Mouse (Mus musculus) megakaryocyte progenitor cell, adult 5-6 weeks (primary cell): Measurements from ENCODE around the gene D3Ertd254e. TPM values are rescaled to one million over a fixed set of nuclear protein-coding genes. Genes with fewer than 3 reads are reported as not detected.
"Not testable (repeated sequence)": the region's sequence is repeated elsewhere in the genome, so short reads cannot be mapped to it uniquely, and the experiment has no call there.

Source experiments
- ATAC-seq: replicated peaks from 2 replicates; pipeline ENCODE4 v1.8.0; 2016; ENCODE audit warnings: mild to moderate bottlenecking, moderate TSS enrichment, inconsistent platforms; ENCODE audit not compliant: poor library complexity
- total RNA-seq, 2 experiments: library from RNA; stranded (forward) in 1 of 2; stranded (reverse) in 1 of 2; fragments of 157-497, 149-512 nt in 1 of 2; fragments of 200-1000 nt in 1 of 2; gene quantifications; 2 replicates each; pipeline versions ENCODE4 v1.2.3 to v1.2.4; 2015 to 2017

D3Ertd254e gene
- total RNA-seq (2015) (5.8 and 6.2 TPM in 2 replicates), total RNA-seq (2017) (5.2 and 6.0 TPM in 2 replicates)

DNA sequence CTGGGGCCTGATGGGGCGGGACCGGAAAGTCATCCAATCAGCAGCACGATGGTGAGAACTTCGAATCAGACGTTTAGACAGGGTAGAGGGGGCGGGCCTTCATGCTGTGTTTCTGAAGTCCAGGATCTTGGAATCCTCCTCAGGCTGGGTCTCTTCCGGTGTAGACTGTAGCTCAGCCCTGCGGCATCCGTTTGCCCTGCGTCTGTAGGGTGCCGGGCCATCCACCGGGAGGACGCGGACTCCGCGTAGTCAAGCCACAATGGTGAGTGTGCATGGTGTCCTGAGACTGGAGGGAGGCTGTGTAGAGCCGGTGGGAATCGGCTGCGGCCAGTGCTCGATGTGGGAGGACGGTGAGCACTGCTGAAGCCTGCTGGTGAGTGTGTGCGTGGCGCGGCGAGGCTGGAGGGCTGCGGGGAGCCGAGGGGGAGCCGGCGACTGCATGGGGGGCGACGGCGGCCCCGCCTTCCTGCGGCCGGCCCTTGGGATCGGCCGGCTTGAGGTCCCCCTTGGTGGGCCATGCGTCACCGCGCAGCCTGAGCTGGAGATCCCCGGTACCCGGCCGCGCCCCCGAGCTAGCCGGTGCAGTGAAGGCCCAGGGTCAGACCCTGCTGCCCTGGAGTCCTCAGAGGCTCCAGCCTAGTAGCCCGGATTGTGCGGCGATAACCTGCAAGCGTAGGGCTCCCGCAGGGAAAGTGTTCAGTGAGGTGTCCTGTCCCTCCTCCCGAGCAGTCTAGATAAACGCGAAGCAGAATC lies at the start of gene D3Ertd254e:
Gene D3Ertd254e, plus strand, starts transcription at position 84 of the 753 bp plus-strand sequence.
- peak; percentile 98 for ATAC-seq

DNA sequence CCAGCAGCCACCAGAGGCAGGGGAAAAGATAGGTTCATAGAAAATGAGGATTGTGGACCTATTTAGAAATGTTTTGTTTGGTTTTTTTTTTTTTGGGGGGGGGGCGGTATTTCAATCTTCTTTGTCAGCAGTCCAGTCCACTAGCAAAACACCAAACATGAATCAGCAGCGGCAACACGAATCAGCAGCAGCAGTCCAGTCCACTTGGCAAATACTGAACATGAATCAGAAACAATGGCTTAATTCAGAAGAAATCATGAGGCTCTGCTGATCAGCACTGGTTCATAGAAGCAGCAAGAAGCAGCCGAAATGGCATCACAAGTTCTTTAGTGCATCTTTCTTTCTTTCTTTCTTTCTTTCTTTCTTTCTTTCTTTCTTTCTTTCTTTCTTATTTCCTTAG lies 34.7 kb upstream of the D3Ertd254e start:
- no peak for ATAC-seq

DNA sequence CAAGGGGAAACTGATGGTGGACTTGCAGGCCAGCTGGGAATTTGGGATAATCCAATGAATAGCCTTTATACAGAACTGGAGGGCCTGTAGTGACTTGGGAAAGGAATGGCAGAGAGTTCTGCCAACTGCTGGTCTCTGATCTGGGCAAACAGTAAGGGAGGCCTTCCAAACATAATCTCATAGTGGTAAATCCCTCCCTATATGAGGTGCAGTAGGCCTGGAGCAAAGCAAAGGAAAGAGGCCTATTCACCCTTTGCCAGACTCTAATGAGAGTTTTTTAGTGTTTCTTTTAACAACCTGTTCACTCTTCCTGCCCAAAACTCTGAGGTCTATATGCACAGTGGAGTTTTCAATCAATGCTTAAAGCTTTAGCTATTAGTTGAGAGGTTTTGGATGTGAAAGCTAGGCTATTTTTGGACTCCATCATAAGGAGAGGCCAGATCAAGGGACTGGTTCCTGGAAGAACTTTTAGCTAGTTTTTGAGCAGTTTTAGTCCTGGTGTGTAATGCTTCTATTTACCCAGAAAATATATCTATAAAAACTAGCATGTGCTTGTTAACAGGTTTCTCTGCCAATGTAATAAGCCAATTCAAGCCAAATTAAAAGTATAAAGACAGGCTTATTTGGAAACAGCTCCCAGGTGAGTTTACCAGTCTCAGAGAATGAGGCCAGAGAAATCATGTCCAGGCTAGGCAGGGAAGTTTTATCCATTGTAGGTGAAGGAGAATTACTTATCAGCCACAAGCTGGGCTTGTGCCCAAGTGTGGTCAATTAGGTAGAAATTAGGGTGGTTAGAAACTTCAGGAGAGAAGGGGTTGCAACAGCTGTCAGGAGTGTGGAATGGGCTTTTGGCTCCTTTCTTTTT lies 30.9 kb upstream of the D3Ertd254e start:
- ATAC-seq: no peak

DNA sequence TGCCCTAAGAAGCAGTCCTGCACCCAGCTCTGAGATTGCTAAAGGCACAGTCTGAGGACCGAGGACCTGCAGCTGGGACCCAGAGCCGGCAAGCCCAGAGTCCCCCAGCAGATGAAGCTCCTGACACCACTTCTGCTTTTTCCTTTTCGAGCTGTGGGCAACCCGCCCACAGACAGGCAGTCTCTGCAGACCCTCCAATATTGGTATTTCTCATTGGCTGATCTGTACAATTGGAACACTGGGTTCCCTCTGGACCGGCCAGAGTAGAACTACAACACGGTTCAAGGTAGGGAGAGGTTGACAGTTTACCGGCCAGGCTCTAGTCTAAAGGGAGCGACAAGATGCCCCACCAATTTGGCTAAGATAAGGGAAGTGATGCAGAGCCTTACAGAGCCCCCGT lies 24.6 kb upstream of the D3Ertd254e start:
- not testable (repeated sequence) for ATAC-seq

DNA sequence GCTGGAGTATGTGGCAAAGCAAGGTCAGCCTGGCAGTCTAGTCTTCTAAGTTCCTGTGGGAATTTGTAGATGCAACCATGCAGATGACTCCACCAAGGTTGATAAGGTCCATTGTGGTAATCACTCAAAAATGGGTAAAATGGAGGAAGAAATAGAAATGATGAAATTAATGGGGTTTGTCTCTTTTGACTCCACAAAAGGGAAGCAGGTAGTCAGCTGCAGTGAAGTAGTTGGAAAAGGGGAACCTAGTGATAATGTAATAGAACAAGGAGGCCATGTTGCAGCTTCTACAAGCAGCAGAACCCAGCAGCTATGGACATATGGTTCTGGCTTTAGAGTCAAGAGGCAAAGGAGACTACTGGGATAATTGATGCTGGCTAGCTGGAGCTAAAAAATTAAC lies 14.7 kb upstream of the D3Ertd254e start:
- ATAC-seq: peak; percentile 76

DNA sequence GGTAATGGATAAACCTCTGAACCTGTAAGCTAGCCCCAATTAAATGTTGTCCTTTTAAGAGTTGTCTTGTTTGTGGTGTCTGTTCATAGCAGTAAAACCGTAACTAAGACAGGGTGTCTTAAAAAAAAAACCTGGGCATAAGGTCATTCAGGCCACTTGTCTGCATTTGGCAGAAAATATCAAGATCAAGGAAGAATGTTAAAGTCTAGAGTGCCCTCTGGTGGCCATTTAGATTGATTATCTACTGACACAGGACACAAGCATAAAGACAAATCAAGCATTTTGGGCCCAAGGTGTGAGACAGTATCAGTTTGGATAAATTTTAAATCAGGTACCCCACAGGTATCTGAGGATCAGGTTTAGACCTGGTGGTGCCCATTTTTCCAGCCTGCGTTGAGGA lies 13.3 kb upstream of the D3Ertd254e start:
- peak; percentile 78 for ATAC-seq

DNA sequence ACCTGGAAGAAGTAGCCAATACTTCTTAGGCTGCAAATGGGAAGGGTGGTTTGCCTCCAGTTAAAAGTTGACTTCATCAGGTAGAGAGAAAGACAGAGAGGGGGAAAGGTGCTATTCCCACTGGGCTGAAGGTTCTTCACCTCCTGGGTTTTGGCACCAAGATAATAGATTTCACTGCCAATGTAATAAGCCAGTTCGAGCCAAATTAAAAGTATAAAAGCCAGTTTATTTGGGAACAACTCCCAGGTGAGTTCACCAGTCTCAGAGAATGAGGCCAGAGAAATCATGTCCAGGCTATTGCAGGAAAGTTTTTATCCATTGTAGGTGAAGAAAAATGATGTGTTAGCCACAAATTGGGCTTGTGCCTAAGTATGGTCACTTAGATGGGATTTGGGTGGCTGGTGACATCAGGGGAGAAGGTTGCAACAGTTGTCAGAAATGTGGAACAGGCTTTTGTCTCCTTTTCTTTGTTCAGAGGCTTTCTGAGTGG lies 12.6 kb upstream of the D3Ertd254e start:
- ATAC-seq: no peak

DNA sequence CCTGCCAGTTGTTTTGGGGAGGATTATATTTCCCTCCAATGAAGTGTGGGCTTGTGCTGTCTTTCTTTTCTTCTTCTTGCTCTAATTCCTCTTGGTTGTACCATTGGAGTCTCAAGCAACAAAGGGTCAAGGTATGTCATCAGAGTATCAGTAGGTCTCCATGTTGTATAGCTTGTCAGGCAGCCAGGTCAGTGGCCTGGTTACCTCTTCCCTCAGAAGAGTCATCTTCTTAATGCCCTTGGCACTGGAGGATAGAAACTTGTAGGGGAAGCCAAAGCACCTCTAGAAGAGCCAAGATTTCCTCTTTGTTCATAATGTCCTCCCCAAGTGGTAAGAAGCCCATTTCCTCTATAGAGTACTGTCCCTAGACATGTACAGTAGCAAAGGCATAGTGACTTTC lies 11.8 kb upstream of the D3Ertd254e start:
- ATAC-seq: no peak

DNA sequence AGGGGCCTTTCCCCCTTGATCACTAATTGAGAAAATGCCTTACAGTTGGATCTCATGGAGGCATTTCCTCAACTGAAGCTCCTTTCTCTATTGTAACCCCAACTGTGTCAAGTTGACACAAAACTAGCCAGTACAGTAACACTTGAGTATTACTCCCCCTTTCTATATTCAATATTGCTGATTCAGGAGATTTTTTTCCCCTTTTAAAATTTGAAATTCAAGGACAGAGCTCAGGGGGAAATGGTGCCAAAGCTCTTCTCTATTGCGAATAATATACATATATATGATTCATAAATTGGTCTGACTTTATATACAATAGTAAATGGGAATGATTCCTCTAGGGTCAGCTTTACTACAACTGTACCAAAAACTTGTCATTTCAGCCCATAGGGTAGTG lies 282 bp upstream of the D3Ertd254e start:
- no peak for ATAC-seq

DNA sequence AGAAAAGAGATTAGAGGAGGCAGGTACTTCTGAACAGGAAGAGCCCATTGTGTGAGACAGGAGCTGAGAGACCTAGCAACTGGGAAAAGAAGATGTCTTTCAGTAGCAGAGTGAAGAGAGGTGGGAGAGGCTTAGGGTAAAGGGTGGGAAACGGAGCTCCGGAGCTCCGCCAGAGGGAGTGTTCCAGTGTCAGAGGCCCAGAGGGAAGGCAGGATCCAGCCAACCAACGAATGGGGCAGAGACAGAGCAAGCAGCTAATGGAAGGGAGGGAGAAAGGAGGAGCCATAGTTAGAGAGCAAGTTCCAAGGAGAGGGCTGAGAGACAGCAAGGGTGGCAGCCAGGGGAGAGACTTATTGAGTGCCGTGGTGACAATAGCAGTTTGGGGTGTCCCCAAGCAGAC lies 4.5 kb downstream of the D3Ertd254e start:
- no peak for ATAC-seq

DNA sequence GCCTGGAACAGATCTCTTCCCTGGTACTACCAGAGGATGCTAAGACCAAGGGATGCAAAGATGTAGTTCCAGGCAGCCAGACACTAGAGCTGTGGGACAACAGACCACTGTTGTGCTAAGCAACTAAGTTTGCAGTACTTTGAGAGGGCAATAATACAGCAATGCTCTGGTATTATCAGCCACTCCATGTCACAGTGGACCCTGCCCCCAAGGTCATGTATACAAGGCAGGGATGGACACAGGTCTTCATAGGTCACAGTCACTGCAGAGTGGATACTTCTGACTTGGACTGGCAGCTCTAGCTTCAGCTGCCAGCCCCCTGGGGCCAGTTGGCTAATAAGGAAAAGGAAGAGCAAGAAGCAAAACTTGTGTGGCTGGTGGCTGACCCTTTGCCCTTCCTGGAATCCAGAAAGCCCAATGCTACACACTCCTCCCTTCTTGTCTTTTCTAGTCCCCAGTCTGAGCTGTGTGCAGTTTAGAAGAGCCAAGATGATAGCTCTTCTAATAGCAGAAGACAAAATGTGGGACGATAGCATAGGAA lies 19.9 kb downstream of the D3Ertd254e start:
- ATAC-seq: no peak

DNA sequence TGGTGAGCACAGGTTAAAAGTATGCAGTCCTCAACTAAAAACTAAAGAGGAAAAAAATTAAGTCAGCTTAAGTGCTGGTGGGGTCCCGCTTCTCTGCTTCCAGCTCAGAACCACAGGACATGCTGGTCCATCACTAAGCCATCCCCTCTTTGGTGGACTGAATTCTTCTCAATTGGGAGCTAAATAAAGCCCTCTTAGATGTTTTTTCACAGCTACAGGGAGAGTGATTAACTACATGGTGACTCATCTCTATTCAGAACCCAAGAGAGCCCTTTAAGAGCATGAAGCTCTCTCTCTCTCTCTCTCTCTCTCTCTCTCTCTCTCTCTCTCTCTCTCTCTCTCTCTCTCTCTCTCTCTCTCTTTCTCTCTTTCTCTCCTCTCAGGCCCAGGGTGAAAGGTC lies 20.5 kb downstream of the D3Ertd254e start:
- ATAC-seq: no peak

DNA sequence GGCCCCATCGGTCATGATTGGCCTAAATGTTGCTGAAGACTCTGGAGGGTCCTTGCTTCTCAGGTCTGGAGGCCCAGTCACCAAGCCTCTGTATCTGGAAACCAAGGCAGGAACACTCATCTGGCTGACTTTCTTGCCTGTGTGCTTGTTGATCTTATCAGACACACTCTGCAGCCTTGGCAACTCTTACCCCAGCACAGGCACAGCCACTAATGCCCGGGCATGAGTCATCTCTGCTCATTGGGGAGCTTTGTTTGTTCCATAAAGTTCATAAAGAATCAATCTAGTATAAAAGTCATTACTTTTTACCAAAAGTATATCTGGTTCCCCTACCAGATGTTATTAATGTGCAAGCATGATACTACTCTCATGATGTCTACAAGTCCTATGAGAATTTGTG lies 22.9 kb downstream of the D3Ertd254e start:
- ATAC-seq: no peak

DNA sequence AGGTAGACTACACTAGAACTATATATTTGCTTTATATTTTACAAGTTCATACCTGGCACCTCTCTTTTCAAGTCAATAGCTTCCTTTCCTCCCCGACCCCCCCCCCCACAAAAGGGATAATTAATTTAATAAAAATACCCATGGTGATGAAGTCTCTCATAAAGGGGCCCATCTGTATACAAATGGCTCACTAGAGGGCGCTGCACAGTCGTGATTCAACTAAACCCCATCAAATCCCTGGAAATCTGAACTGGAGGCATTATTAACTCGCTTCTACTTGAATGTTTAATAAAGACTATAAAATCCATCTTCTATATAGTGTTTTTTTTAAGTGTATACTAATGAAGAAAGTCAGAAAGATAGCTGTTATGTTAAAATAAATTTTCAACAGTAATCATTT lies 30.7 kb downstream of the D3Ertd254e start:
- ATAC-seq: 0 out of 2 replicates have a peak, but pooled peaks have one; percentile 61

DNA sequence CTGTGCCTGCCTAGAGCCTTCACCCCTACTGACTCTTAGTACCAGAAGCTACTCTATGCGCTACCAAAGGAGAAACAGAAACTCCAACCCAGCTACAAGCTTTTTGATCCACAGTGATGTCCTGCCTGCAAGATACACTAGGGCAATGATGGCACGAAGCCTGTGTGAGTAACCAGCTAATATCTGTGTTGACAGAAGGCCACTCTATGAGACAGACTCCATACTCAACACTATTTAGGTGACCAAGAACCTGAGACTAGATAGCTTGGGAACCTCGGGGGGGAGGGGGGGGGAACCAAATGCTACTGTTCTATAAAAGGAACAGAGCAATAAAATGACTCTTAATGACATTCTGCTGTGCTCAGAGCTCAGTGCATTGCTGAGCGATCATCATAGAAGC lies 35.7 kb downstream of the D3Ertd254e start:
- ATAC-seq: no peak

DNA sequence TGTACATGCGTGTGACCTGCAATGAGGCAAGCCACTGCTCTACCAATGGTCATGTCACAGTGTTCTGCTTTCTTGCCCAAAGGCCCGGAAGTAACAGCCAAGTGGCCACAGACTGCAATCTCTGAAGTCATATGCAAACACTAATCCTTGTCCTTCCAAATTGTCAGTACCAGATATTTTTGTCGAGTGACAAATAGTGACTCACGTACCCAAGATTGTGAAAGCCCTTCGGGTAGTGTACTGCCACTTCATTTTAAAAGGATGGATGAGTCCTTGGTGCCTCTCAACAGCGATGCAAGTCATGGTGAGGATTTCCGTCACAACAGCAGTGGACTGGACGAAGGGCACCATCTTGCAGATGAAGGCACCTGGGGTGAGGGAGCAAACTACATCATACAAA lies 38.4 kb downstream of the D3Ertd254e start:
- no peak for ATAC-seq

DNA sequence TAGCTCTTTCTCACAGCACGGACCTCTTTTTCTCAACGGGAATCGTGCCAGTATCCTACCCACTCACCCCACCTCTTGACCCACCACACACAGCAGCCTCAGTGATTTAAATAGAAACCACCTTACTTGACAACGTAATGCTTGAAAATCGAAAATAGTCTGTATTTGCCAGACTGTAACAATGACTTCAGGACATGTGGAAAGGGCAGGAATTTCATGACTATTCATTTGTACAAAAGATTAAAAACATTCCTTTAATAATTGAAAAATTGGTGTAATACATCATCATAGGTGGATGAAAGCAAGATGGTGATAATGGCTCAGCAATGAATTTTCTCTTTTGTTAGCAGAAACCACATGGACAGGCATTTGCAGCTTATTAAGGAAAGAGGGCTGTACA lies 50.3 kb downstream of the D3Ertd254e start:
- no peak for ATAC-seq

DNA sequence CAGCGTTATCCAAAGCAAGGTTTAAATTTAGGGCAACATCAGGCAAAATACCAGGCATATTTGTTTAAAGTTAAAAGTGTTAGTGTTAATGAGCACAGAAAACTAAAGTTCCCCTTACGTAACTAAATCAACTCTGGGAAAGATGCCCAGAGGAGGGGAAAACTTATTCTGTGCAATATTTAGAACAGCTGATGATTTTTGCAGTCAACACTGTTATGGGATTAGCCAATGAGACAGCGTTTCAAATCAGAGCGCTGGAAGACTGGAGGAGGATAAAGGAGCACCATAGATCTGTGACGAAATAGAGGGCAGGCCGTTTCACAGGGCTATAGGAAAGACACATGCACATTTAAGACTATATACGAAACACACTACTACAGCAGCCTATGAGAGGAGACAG lies 52.1 kb downstream of the D3Ertd254e start:
- no peak for ATAC-seq

DNA sequence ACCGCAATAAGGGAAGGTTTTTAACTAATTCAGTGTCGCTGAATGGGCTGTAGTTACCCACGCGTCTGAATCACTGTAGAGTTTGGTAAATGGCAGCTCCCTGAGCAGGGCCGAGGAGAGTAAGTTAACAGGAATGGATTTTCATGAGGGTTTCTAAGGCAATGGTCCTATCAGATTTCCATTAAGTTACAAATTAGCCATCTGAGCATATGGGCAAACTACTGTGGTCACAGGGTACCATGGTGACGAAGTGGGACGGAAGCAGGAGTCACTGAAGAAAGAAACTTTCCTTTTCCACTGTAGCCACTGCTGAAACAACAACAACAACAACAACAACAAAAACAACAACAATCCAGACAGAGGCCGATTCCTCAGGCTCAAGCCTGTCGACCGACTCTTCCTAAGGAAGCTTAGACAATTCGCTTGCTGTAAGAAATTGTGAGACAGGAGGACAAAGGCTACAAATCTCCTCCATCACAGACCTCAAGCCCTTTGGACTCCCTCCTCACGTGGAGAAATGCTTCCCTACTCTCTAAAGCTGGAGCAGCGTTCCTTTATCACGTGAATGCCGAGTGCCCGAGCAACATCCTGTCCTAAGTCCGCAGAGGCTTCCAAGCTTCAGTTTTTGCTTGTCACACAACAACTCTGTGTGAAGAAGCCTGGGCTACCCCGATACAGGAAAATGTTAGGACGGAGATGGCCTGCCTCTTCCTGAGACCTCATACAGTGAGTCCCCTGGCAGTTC lies 56.9 kb downstream of the D3Ertd254e start:
- no peak for ATAC-seq

DNA sequence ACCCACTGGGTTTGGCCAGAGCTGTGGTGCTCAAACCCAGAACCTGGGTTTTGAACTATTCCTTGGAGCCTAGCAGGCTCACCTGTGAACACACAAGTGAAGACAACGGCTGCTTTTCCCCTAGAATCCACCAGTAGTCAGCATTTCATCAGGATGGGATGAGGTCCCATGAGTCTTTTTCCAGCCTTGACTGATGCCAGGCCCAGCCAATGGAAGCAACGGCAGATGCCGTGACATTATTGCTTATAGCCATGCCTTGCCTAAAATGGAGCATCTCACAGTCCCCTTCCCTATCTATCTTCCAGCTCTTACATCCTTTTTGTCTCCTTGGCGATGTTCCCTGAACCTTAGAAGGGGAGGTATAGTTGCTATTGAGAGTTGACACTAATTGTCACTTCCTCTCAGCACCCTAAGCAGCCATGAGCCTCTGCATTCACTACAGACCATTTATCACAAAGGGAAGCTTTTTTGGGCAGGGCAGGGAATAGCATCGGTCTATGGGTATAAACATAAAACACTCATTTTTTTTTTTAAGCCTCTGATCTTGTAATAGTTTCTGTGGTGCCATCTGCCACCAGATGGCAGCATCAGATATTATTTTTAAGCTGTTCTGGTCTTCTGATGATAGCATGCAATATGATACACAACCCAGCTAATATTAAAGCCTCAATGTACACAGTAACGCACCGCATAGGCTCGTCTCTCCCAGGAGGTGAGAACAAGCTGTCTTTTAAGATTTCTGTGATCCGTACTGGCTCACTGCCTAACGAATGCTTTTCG lies 59.1 kb downstream of the D3Ertd254e start:
- peak; percentile 58 for ATAC-seq
